Mouse (Mus musculus): ENCODE measurements around the gene Arhgdib.

GRCm38 (mm10) chr6:136875670-136876069, 66.0 kb downstream of the Arhgdib start, which contains the start of gene Mgp:
- TF ChIP-seq CTCF (IDR thresholded peaks at IDR 0.05; ENCODE audit: control insufficient read depth, insufficient read depth, insufficient replicate concordance, low read depth, low read length), result no peak
- peak; percentile 45; the same call in 1 of the 2 replicates for TF ChIP-seq POLR2A (IDR thresholded peaks at IDR 0.05; ENCODE audit: control insufficient read depth, low read depth, low read length)
